Comparison of ENCODE assay signal across 16 mouse cellular contexts in genomic region chr5:140816008-140816407, GRCm38 (mm10). TPM values are rescaled to one million over a fixed set of nuclear protein-coding genes. Genes with fewer than 3 reads are reported as not detected.
DNase-seq lines count a peak whose midpoint lies in the region; ATAC-seq and TF ChIP-seq lines count a peak whose summit lies in the region.
"Had no signal": no experiment of that assay in that cellular context is flagged by ENCODE, and none has a peak within 500 bp of the region (broad histone marks: within the 10 kb centered on the region; RNA-seq: fewer than 3 reads in every experiment).

No protein-coding gene starts in this region.

- no peak overlapping the region for H3K4me2 ChIP-seq in kidney, embryonic 14.5 days (replicated peaks; ENCODE audit: low read depth, low read length)
- no peak overlapping the region for H3K4me2 ChIP-seq in liver, embryonic 12.5 days
- no peak overlapping the region for H3K4me2 ChIP-seq in liver, embryonic 11.5 days
- no peak overlapping the region for H3K4me2 ChIP-seq in liver, embryonic 15.5 days
- H3K4me2 ChIP-seq: forebrain, embryonic 12.5 days had no signal

- H3K9ac ChIP-seq in kidney, embryonic 14.5 days (ENCODE audit: low read depth, low read length): no peak overlapping the region
- H3K9ac ChIP-seq in liver, embryonic 12.5 days: 0 out of 2 replicates have a peak overlapping the region, but pooled peaks have one; percentile 19
- H3K9ac ChIP-seq in liver, embryonic 11.5 days (ENCODE audit: low read depth, low read length): no peak overlapping the region
- H3K9ac ChIP-seq in liver, embryonic 15.5 days: no peak overlapping the region
- H3K9ac ChIP-seq: forebrain, embryonic 12.5 days; neural tube, embryonic 12.5 days had no signal

- no peak for TF ChIP-seq POLR2A in kidney, adult 2 months (IDR thresholded peaks at IDR 0.05; ENCODE audit: low read depth, low read length)

- no peaks in the 10 kb centered on the region for H3K36me3 ChIP-seq in kidney, adult 2 months (ENCODE audit: control insufficient read depth, insufficient read depth, low read length)
- H3K36me3 ChIP-seq in kidney, embryonic 14.5 days (ENCODE audit: control insufficient read depth, insufficient read depth, low read length): no peaks in the 10 kb centered on the region
- H3K36me3 ChIP-seq in liver, embryonic 12.5 days: peaks cover 3% of the 10 kb centered on the region; the same call in 1 of the 2 replicates
- H3K36me3 ChIP-seq in liver, embryonic 11.5 days (ENCODE audit: control insufficient read depth, insufficient read depth, low read length): no peaks in the 10 kb centered on the region
- H3K36me3 ChIP-seq in liver, embryonic 15.5 days (replicated peaks): no peaks in the 10 kb centered on the region
- H3K36me3 ChIP-seq: heart, embryonic 12.5 days; neural tube, embryonic 12.5 days had no signal

- peak overlapping the region; percentile 91 for H3K27ac ChIP-seq in kidney, adult 2 months (ENCODE audit: insufficient read depth, low read depth, low read length)
- no peak overlapping the region for H3K27ac ChIP-seq in kidney, embryonic 14.5 days (ENCODE audit: low read depth, low read length)
- H3K27ac ChIP-seq in liver, embryonic 12.5 days: 0 out of 2 replicates have a peak overlapping the region, but pooled peaks have one; percentile 69
- no peak overlapping the region; the same call in 1 of the 2 replicates for H3K27ac ChIP-seq in liver, embryonic 11.5 days (ENCODE audit: low read depth, low read length)
- H3K27ac ChIP-seq in brown adipose tissue, adult 24 weeks (replicated peaks; ENCODE audit: low read depth, low read length): 0 out of 2 replicates have a peak overlapping the region, but pooled peaks have one; percentile 15
- H3K27ac ChIP-seq in liver, embryonic 15.5 days (replicated peaks): peak overlapping the region; percentile 55
- H3K27ac ChIP-seq: neural tube, embryonic 12.5 days had no signal

- H3K4me1 ChIP-seq in kidney, adult 2 months (ENCODE audit: control insufficient read depth, insufficient read depth, low read length): peaks cover 51% of the 10 kb centered on the region
- H3K4me1 ChIP-seq in kidney, embryonic 14.5 days (ENCODE audit: control insufficient read depth, insufficient read depth, low read length): peaks cover 68% of the 10 kb centered on the region
- H3K4me1 ChIP-seq in liver, embryonic 12.5 days: peaks cover 91% of the 10 kb centered on the region
- peaks cover 66% of the 10 kb centered on the region for H3K4me1 ChIP-seq in liver, embryonic 11.5 days (replicated peaks; ENCODE audit: control insufficient read depth, insufficient read depth, low read length)
- peaks cover 56% of the 10 kb centered on the region for H3K4me1 ChIP-seq in brown adipose tissue, adult 24 weeks (ENCODE audit: control insufficient read depth, insufficient read depth, insufficient read length, low read length)
- H3K4me1 ChIP-seq in liver, embryonic 15.5 days (replicated peaks): peaks cover 88% of the 10 kb centered on the region

- 77% methylated on average over 3 of the region's 3 CpGs for WGBS in kidney, adult 2 months
- 89% methylated on average over 3 of the region's 3 CpGs for WGBS in kidney, embryonic 14.5 days
- 61% methylated on average over 3 of the region's 3 CpGs for WGBS in liver, embryonic 12.5 days (ENCODE audit: insufficient replicate concordance)
- 76% methylated on average over 3 of the region's 3 CpGs for WGBS in liver, embryonic 11.5 days
- WGBS in liver, embryonic 15.5 days (ENCODE audit: insufficient replicate concordance): 51% methylated on average over 3 of the region's 3 CpGs

- no peak for ATAC-seq in kidney, embryonic 14.5 days (ENCODE audit: low FRiP score, low TSS enrichment)
- ATAC-seq in liver, embryonic 12.5 days: no peak
- ATAC-seq in liver, embryonic 11.5 days (replicated peaks; ENCODE audit: low FRiP score): no peak
- ATAC-seq in liver, embryonic 15.5 days (ENCODE audit: insufficient read depth): no peak
- ATAC-seq: intestine, embryonic 16.5 days had no signal

- H3K27me3 ChIP-seq in kidney, adult 2 months (replicated peaks; ENCODE audit: control insufficient read depth, insufficient read depth, low read length): no peaks in the 10 kb centered on the region
- no peaks in the 10 kb centered on the region for H3K27me3 ChIP-seq in kidney, embryonic 14.5 days (ENCODE audit: control insufficient read depth, insufficient read depth, low read length)
- H3K27me3 ChIP-seq in liver, embryonic 12.5 days (replicated peaks): no peaks in the 10 kb centered on the region
- H3K27me3 ChIP-seq in liver, embryonic 11.5 days (replicated peaks; ENCODE audit: control insufficient read depth, insufficient read depth, low read length): no peaks in the 10 kb centered on the region
- H3K27me3 ChIP-seq in liver, embryonic 15.5 days: no peaks in the 10 kb centered on the region
- H3K27me3 ChIP-seq: forebrain, embryonic 12.5 days; heart, embryonic 12.5 days; neural tube, embryonic 12.5 days had no signal

- TF ChIP-seq CTCF in kidney, adult 2 months (conservative IDR thresholded peaks at IDR 0.05; ENCODE audit: insufficient read depth, insufficient read length, low read depth, low read length): no peak

- H3K4me3 ChIP-seq in kidney, adult 2 months (ENCODE audit: insufficient read depth, low read depth, low read length): no peak overlapping the region
- no peak overlapping the region for H3K4me3 ChIP-seq in kidney, embryonic 14.5 days (ENCODE audit: low read length)
- H3K4me3 ChIP-seq in liver, embryonic 12.5 days: no peak overlapping the region
- H3K4me3 ChIP-seq in liver, embryonic 11.5 days (ENCODE audit: low read depth, low read length): no peak overlapping the region
- H3K4me3 ChIP-seq in brown adipose tissue, adult 24 weeks (ENCODE audit: insufficient read depth, low read depth, low read length): no peak overlapping the region
- H3K4me3 ChIP-seq in liver, embryonic 15.5 days (replicated peaks): no peak overlapping the region
- H3K4me3 ChIP-seq: forebrain, embryonic 12.5 days; heart, embryonic 12.5 days; neural tube, embryonic 12.5 days had no signal

- no peak for DNase-seq in kidney, adult 2 months
- no peak for DNase-seq in liver, embryonic 11.5 days (ENCODE audit: low spot score)
- DNase-seq in frontal cortex, postnatal 10 days (ENCODE audit: low spot score in 2 of 2): no peak
- no peak for DNase-seq in right cerebral cortex, postnatal 36 days (ENCODE audit: low spot score in 2 of 2)
- DNase-seq: B cell, adult 2 months; cerebellum, adult 8-10 months; gastrocnemius, postnatal 25 days; thymus, postnatal 36 days had no signal

- H3K9me3 ChIP-seq in kidney, embryonic 14.5 days (ENCODE audit: control insufficient read depth, low read length): no peaks in the 10 kb centered on the region
- no peaks in the 10 kb centered on the region for H3K9me3 ChIP-seq in liver, embryonic 12.5 days (replicated peaks)
- H3K9me3 ChIP-seq in liver, embryonic 11.5 days (ENCODE audit: control insufficient read depth, low read length): no peaks in the 10 kb centered on the region
- no peaks in the 10 kb centered on the region for H3K9me3 ChIP-seq in liver, embryonic 15.5 days (replicated peaks)
- H3K9me3 ChIP-seq: forebrain, embryonic 12.5 days; heart, embryonic 12.5 days; neural tube, embryonic 12.5 days had no signal

RNA-seq across cellular contexts. Expression of gene Gna12, which starts 14.2 kb away (rescaled TPM):
- polyA plus RNA-seq in kidney, adult 2 months (2012; rRNA removed): 122 and 136 TPM in 2 replicates
- 20.4 and 22.1 TPM in 2 replicates for polyA plus RNA-seq in kidney, embryonic 14.5 days (2014; fragmentation: Nextera tagmentation; extraction: Ambion mirVana)
- 33.8 TPM in 2 replicates for polyA plus RNA-seq in liver, embryonic 12.5 days (2016; fragmentation: Nextera tagmentation; extraction: Ambion mirVana)
- 25.1 and 31.1 TPM in 2 replicates for polyA plus RNA-seq in liver, embryonic 11.5 days (2014; fragmentation: Nextera tagmentation; extraction: Ambion mirVana)
- polyA plus RNA-seq in brown adipose tissue, adult 24 weeks (2012; ENCODE audit: insufficient read depth, insufficient read length, missing spikeins): 44.5 and 61.4 TPM in 2 replicates
- polyA plus RNA-seq in liver, embryonic 15.5 days (2015; fragmentation: Nextera tagmentation; extraction: Ambion mirVana): 14.1 and 18.9 TPM in 2 replicates

Comparison
In these comparisons a context has a peak if more than half of its experiments do, and no peak if none do; other contexts are left out.
1. H3K27ac ChIP-seq: peak in kidney, adult 2 months (single experiment), liver, embryonic 12.5 days (single experiment), brown adipose tissue, adult 24 weeks (single experiment) and liver, embryonic 15.5 days (single experiment); none in kidney, embryonic 14.5 days (single experiment) and liver, embryonic 11.5 days (single experiment).